8 mouse cellular contexts compared by ENCODE assay signal in the genomic region with DNA sequence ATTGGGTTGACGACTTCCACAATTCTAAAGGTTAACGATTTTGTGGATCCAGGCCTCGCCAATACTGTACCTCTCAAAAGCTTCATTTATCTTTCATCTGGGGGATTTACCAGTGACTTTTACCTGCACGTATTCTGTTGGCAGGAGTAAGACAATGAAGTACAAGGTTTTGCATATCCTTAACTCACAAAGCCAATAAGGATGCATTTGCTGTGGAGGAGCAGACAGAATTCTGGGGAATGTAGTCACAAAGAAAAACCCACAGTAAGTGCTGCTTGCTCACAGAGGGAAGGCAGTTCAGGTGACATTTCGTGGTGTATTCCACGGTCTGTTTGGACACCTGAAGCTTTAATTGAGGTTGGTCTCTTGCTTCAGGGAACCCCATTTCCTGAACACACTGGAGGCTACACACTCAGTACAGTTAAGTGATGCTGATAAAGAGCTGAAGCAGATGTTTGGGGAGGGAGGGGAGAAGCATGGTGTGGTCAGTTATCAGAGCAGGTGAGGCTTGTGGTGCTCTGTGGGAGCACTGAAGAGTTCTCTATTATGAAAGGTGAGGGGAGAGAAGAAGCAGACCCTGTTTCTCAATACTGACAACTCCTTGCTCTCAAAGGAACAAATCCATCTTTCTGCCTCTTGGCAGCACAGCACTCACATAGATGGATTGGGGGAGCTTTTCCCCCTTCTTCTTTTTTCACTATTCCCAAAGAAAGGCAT.
DNase-seq lines count a peak whose midpoint lies in the region; ATAC-seq and TF ChIP-seq lines count a peak whose summit lies in the region.

No protein-coding gene starts in this region.

- DNase-seq in kidney, adult 9 months, result no peak
- peak; percentile 39 for DNase-seq in brain, embryonic 14.5 days (ENCODE audit: low read depth)
- no peak for DNase-seq in cerebellum, adult 8-10 months
- DNase-seq in gastrocnemius, postnatal 14 days, result no peak
- DNase-seq in testis, postnatal 14 days (ENCODE audit: low spot score), result no peak

- 0 out of 2 replicates have a peak, but pooled peaks have one; percentile 32 for ATAC-seq in kidney, embryonic 14.5 days (ENCODE audit: low FRiP score, low TSS enrichment)
- ATAC-seq in forebrain, embryonic 15.5 days (replicated peaks), result no peak
- ATAC-seq in limb, embryonic 13.5 days (ENCODE audit: low FRiP score, low read depth), result peak; percentile 84; the same call in 1 of the 2 replicates

- H3K36me3 ChIP-seq in kidney, embryonic 14.5 days (ENCODE audit: control insufficient read depth, insufficient read depth, low read length), result no peaks in the 10 kb centered on the region
- no peaks in the 10 kb centered on the region for H3K36me3 ChIP-seq in forebrain, embryonic 15.5 days
- no peaks in the 10 kb centered on the region for H3K36me3 ChIP-seq in limb, embryonic 13.5 days

- H3K9ac ChIP-seq in kidney, embryonic 14.5 days (ENCODE audit: low read depth, low read length), result no peak overlapping the region
- no peak overlapping the region for H3K9ac ChIP-seq in forebrain, embryonic 15.5 days (replicated peaks)
- no peak overlapping the region for H3K9ac ChIP-seq in limb, embryonic 13.5 days

- peak overlapping the region; percentile 14; the same call in 1 of the 2 replicates for H3K27ac ChIP-seq in kidney, embryonic 14.5 days (ENCODE audit: low read depth, low read length)
- H3K27ac ChIP-seq in forebrain, embryonic 15.5 days (replicated peaks), result peak overlapping the region; percentile 70
- peak overlapping the region; percentile 94 for H3K27ac ChIP-seq in limb, embryonic 13.5 days

- no peak overlapping the region for H3K4me2 ChIP-seq in kidney, embryonic 14.5 days (replicated peaks; ENCODE audit: low read depth, low read length)
- H3K4me2 ChIP-seq in forebrain, embryonic 15.5 days (replicated peaks), result no peak overlapping the region
- H3K4me2 ChIP-seq in limb, embryonic 13.5 days (replicated peaks), result peak overlapping the region; percentile 21; the same call in 1 of the 2 replicates

- WGBS in kidney, embryonic 14.5 days, result 85% methylated on average over 6 of the region's 6 CpGs
- WGBS in forebrain, embryonic 15.5 days, result 79% methylated on average over 6 of the region's 6 CpGs
- WGBS in limb, embryonic 13.5 days, result 58% methylated on average over 6 of the region's 6 CpGs

- peaks cover 5% of the 10 kb centered on the region; the same call in 1 of the 2 replicates for H3K9me3 ChIP-seq in kidney, embryonic 14.5 days (ENCODE audit: control insufficient read depth, low read length)
- no peaks in the 10 kb centered on the region for H3K9me3 ChIP-seq in forebrain, embryonic 15.5 days
- H3K9me3 ChIP-seq in limb, embryonic 13.5 days, result 0 out of 2 replicates have a peak, but pooled peaks cover 3% of the 10 kb centered on the region

- H3K27me3 ChIP-seq in kidney, embryonic 14.5 days (ENCODE audit: control insufficient read depth, insufficient read depth, low read length), result no peaks in the 10 kb centered on the region
- H3K27me3 ChIP-seq in forebrain, embryonic 15.5 days, result no peaks in the 10 kb centered on the region
- H3K27me3 ChIP-seq in limb, embryonic 13.5 days, result no peaks in the 10 kb centered on the region

- intact Hi-C loops in gastrocnemius, postnatal 14 days (cut with DNase I; ENCODE audit: low total_unique reads), result no loop called here

- H3K4me3 ChIP-seq in kidney, embryonic 14.5 days (ENCODE audit: low read length), result no peak overlapping the region
- H3K4me3 ChIP-seq in forebrain, embryonic 15.5 days, result no peak overlapping the region
- H3K4me3 ChIP-seq in limb, embryonic 13.5 days, result no peak overlapping the region

- TF ChIP-seq POLR2A in brain, embryonic 14.5 days (IDR thresholded peaks at IDR 0.05; ENCODE audit: borderline replicate concordance, extremely low read depth, insufficient read depth, insufficient read length, poor library complexity, severe bottlenecking), result no peak

- TF ChIP-seq CTCF in brain, embryonic 14.5 days (IDR thresholded peaks at IDR 0.05; ENCODE audit: borderline replicate concordance, extremely low read depth, insufficient read depth, insufficient read length), result no peak

- H3K4me1 ChIP-seq in kidney, embryonic 14.5 days (ENCODE audit: control insufficient read depth, insufficient read depth, low read length), result 0 out of 2 replicates have a peak, but pooled peaks cover 2% of the 10 kb centered on the region
- peaks cover 14% of the 10 kb centered on the region for H3K4me1 ChIP-seq in forebrain, embryonic 15.5 days
- peaks cover 37% of the 10 kb centered on the region for H3K4me1 ChIP-seq in limb, embryonic 13.5 days

Comparison
In these comparisons a context has a peak if more than half of its experiments do, and no peak if none do; other contexts are left out.
1. H3K27ac ChIP-seq: peak in every context shown above with its lines; median percentile 94 in limb, embryonic 13.5 days; 70 in forebrain, embryonic 15.5 days; 14 in kidney, embryonic 14.5 days.